Mouse (Mus musculus) forebrain, embryonic 10.5 days (tissue): ENCODE data around the gene Luzp1. TPM values are rescaled to one million over a fixed set of nuclear protein-coding genes. Genes with fewer than 3 reads are reported as not detected.

ENCODE experiments used
- DNase-seq: peaks from one replicate; pipeline ENCODE4 v3.0.0-alpha.2; 2017; ENCODE audit warnings: low spot score; ENCODE audit errors: extremely low spot score
- H3K27ac ChIP-seq: fragments of 300-500 bp; sonication (generic); 2 replicates; pipeline ENCODE4 v1.5.1; 2016; ENCODE audit warnings: mild to moderate bottlenecking
- H3K27me3 ChIP-seq: fragments of 300-500 bp; sonication (generic); 2 replicates; pipeline ENCODE4 v1.6.1; 2016; ENCODE audit warnings: mild to moderate bottlenecking; ENCODE audit not compliant: poor library complexity, severe bottlenecking
- H3K36me3 ChIP-seq: fragments of 300-500 bp; sonication (generic); replicated peaks from 2 replicates; pipeline ENCODE4 v1.6.1; 2016; ENCODE audit warnings: mild to moderate bottlenecking, moderate library complexity
- H3K4me1 ChIP-seq: fragments of 300-500 bp; sonication (generic); 2 replicates; pipeline ENCODE4 v1.6.1; 2016
- H3K4me3 ChIP-seq: fragments of 300-500 bp; sonication (generic); 2 replicates; pipeline ENCODE4 v1.5.1; 2016; ENCODE audit warnings: mild to moderate bottlenecking, moderate library complexity
- H3K9me3 ChIP-seq: fragments of 300-500 bp; sonication (generic); 2 replicates; pipeline ENCODE4 v1.6.1; 2016; ENCODE audit warnings: mild to moderate bottlenecking, moderate library complexity
- WGBS: fragments of 180-500 bp; shearing (Covaris S2); methylation state at CpG from one replicate; pipeline ENCODE4 v1.1.7; 2016; 5-methylcytosine and 5-hydroxymethylcytosine counted together
- polyA plus RNA-seq: library from polyadenylated mRNA; unstranded; fragments of >200 nt; fragmentation: Nextera tagmentation; extraction: Ambion mirVana; gene quantifications from 2 replicates; pipeline ENCODE4 v1.2.1, GENCODE M21; 2016

Luzp1 gene
- polyA plus RNA-seq, 1 experiment from 2014 or later: 153 TPM

- H3K4me1 ChIP-seq: no peaks in the 10 kb centered on the region
- DNase-seq: no peak
- H3K36me3 ChIP-seq: peaks cover 26% of the 10 kb centered on the region
- no peak overlapping the region for H3K27ac ChIP-seq
- H3K27me3 ChIP-seq: no peaks in the 10 kb centered on the region
- WGBS: 85% methylated on average over 5 of the region's 5 CpGs
- H3K9me3 ChIP-seq: no peaks in the 10 kb centered on the region
- no peak overlapping the region for H3K4me3 ChIP-seq
These were observed 52.3 kb downstream of the Luzp1 start for GRCm38 (mm10) chr4:136521898-136522297.

- DNase-seq: no peak
- no peaks in the 10 kb centered on the region for H3K27me3 ChIP-seq
- H3K4me3 ChIP-seq: no peak overlapping the region
- H3K36me3 ChIP-seq: peaks cover 46% of the 10 kb centered on the region
- H3K9me3 ChIP-seq: no peaks in the 10 kb centered on the region
- WGBS: 89% methylated on average over 2 of the region's 2 CpGs
- H3K27ac ChIP-seq: no peak overlapping the region
- H3K4me1 ChIP-seq: no peaks in the 10 kb centered on the region
These were observed 54.7 kb downstream of the Luzp1 start for GRCm38 (mm10) chr4:136524309-136524708.

GRCm38 (mm10) chr4:136526412-136526811 lies 56.9 kb downstream of the Luzp1 start:
- no peak overlapping the region for H3K4me3 ChIP-seq
- no peaks in the 10 kb centered on the region for H3K27me3 ChIP-seq
- H3K4me1 ChIP-seq: no peaks in the 10 kb centered on the region
- peaks cover 56% of the 10 kb centered on the region for H3K36me3 ChIP-seq
- no peaks in the 10 kb centered on the region for H3K9me3 ChIP-seq
- peak; percentile 34 for DNase-seq
- 26% methylated on average over 4 of the region's 4 CpGs for WGBS
- H3K27ac ChIP-seq: no peak overlapping the region

- 96% methylated on average over 3 of the region's 3 CpGs for WGBS
- no peaks in the 10 kb centered on the region for H3K9me3 ChIP-seq
These were observed 75.6 kb downstream of the Luzp1 start for GRCm38 (mm10) chr4:136545151-136545550.

GRCm38 (mm10) chr4:136546279-136547045 lies 76.9 kb downstream of the Luzp1 start:
- 84% methylated on average over 3 of the region's 3 CpGs for WGBS
- H3K36me3 ChIP-seq: peaks cover 100% of the 10 kb centered on the region
- no peak overlapping the region for H3K27ac ChIP-seq
- H3K4me1 ChIP-seq: peaks cover 13% of the 10 kb centered on the region
- no peaks in the 10 kb centered on the region for H3K9me3 ChIP-seq
- DNase-seq: no peak
- H3K27me3 ChIP-seq: no peaks in the 10 kb centered on the region
- no peak overlapping the region for H3K4me3 ChIP-seq

More at GRCm38 (mm10) chr4:136545151-136545550, 75.6 kb downstream of the Luzp1 start:
- peaks cover 100% of the 10 kb centered on the region for H3K36me3 ChIP-seq
- H3K27ac ChIP-seq: no peak overlapping the region
- peaks cover 13% of the 10 kb centered on the region for H3K4me1 ChIP-seq
- no peaks in the 10 kb centered on the region for H3K27me3 ChIP-seq
- DNase-seq: no peak
- no peak overlapping the region for H3K4me3 ChIP-seq

GRCm38 (mm10) chr4:136547721-136548120 lies 78.2 kb downstream of the Luzp1 start:
- Histone ChIP-seq H3K9me3 (no peaks in the 10 kb centered on the region), H3K4me1 (peaks cover 13% of the 10 kb centered on the region), H3K4me3 (no peak overlapping the region), H3K36me3 (peaks cover 100% of the 10 kb centered on the region), H3K27ac (no peak overlapping the region), H3K27me3 (no peaks in the 10 kb centered on the region)
- no peak for DNase-seq
- 83% methylated on average over 1 of the region's 1 CpGs for WGBS

- Histone ChIP-seq H3K4me1 (peaks cover 13% of the 10 kb centered on the region), H3K27me3 (no peaks in the 10 kb centered on the region), H3K27ac (peak overlapping the region; percentile 31; the same call in 1 of the 2 replicates), H3K36me3 (peaks cover 100% of the 10 kb centered on the region), H3K9me3 (no peaks in the 10 kb centered on the region), H3K4me3 (no peak overlapping the region)
- DNase-seq: no peak
- 65% methylated on average over 1 of the region's 1 CpGs for WGBS
These were observed 78.8 kb downstream of the Luzp1 start for GRCm38 (mm10) chr4:136548381-136548801.

- Histone ChIP-seq H3K36me3 (peaks cover 98% of the 10 kb centered on the region), H3K27me3 (no peaks in the 10 kb centered on the region), H3K9me3 (no peaks in the 10 kb centered on the region), H3K27ac (no peak overlapping the region), H3K4me3 (no peak overlapping the region), H3K4me1 (peaks cover 10% of the 10 kb centered on the region)
- 89% methylated on average over 1 of the region's 1 CpGs for WGBS
- no peak for DNase-seq
These were observed 83.5 kb downstream of the Luzp1 start for GRCm38 (mm10) chr4:136553108-136553507.

GRCm38 (mm10) chr4:136557638-136558037 lies 88.1 kb downstream of the Luzp1 start:
- no peak for DNase-seq
- Histone ChIP-seq H3K9me3 (no peaks in the 10 kb centered on the region), H3K27ac (no peak overlapping the region), H3K4me3 (no peak overlapping the region), H3K36me3 (peaks cover 98% of the 10 kb centered on the region), H3K4me1 (no peaks in the 10 kb centered on the region), H3K27me3 (no peaks in the 10 kb centered on the region)
- 92% methylated on average over 2 of the region's 2 CpGs for WGBS

GRCm38 (mm10) chr4:136559690-136560089 lies 90.1 kb downstream of the Luzp1 start:
- no peaks in the 10 kb centered on the region for H3K9me3 ChIP-seq
- no peak for DNase-seq

GRCm38 (mm10) chr4:136560270-136560991 lies 90.9 kb downstream of the Luzp1 start:
- H3K9me3 ChIP-seq: no peaks in the 10 kb centered on the region
- peaks cover 100% of the 10 kb centered on the region for H3K36me3 ChIP-seq
- H3K27ac ChIP-seq: no peak overlapping the region
- 93% methylated on average over 8 of the region's 8 CpGs for WGBS
- H3K4me3 ChIP-seq: no peak overlapping the region
- no peaks in the 10 kb centered on the region for H3K27me3 ChIP-seq
- no peak for DNase-seq
- no peaks in the 10 kb centered on the region for H3K4me1 ChIP-seq

More at GRCm38 (mm10) chr4:136559690-136560089, 90.1 kb downstream of the Luzp1 start:
- 96% methylated on average over 2 of the region's 2 CpGs for WGBS
- Histone ChIP-seq H3K36me3 (peaks cover 98% of the 10 kb centered on the region), H3K27ac (no peak overlapping the region), H3K27me3 (no peaks in the 10 kb centered on the region), H3K4me1 (no peaks in the 10 kb centered on the region), H3K4me3 (no peak overlapping the region)

GRCm38 (mm10) chr4:136562755-136563154 lies 93.2 kb downstream of the Luzp1 start:
- no peaks in the 10 kb centered on the region for H3K9me3 ChIP-seq
- H3K27ac ChIP-seq: no peak overlapping the region
- H3K27me3 ChIP-seq: no peaks in the 10 kb centered on the region
- peaks cover 100% of the 10 kb centered on the region for H3K36me3 ChIP-seq
- no peak overlapping the region for H3K4me3 ChIP-seq
- DNase-seq: no peak
- no peaks in the 10 kb centered on the region for H3K4me1 ChIP-seq
- 87% methylated on average over 6 of the region's 6 CpGs for WGBS

GRCm38 (mm10) chr4:136568629-136569028 lies 99.1 kb downstream of the Luzp1 start:
- Histone ChIP-seq H3K4me1 (no peaks in the 10 kb centered on the region), H3K27me3 (no peaks in the 10 kb centered on the region), H3K36me3 (peaks cover 97% of the 10 kb centered on the region), H3K4me3 (no peak overlapping the region), H3K27ac (no peak overlapping the region), H3K9me3 (no peaks in the 10 kb centered on the region)
- DNase-seq: no peak
- WGBS: 94% methylated on average over 3 of the region's 3 CpGs
